Mouse (Mus musculus): ENCODE data around the gene Ttll5. TPM values are rescaled to one million over a fixed set of nuclear protein-coding genes. Genes with fewer than 3 reads are reported as not detected.

The Ttll5 gene
- polyA plus RNA-seq, 1 experiment from 2014 or later, result 15.9 TPM

DNA sequence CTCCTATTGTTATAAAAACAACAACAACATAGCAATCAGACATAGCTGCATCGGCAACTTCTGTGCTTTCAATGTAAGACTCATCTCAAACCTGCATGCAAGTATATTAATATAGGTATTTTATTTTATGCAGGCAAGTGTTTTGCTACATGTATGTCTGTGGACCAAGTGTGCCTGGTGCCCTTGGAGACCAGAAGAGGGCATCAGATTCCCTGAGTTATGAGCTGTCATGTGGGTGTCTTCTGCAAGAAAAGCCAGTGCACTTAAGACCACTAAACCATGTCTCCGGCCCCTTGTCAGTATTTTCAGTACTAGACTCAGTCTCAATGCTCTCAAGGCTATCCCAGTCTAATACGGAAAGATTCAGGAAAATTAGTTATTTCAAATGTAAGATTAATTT, 106.3 kb downstream of the Ttll5 start:
- WGBS, result 90% methylated on average over 3 of the region's 3 CpGs
- H3K4me1 ChIP-seq (replicated peaks; ENCODE audit: control insufficient read depth, insufficient read depth, low read length), result peaks cover 3% of the 10 kb centered on the region; the same call in 1 of the 2 replicates
- H3K9ac ChIP-seq (replicated peaks; ENCODE audit: low read depth, low read length), result no peak overlapping the region
- peaks cover 4% of the 10 kb centered on the region; the same call in 1 of the 2 replicates for H3K36me3 ChIP-seq (ENCODE audit: control insufficient read depth, insufficient read depth)
- H3K4me3 ChIP-seq (replicated peaks; ENCODE audit: low read length), result no peak overlapping the region
- no peak for ATAC-seq
- no peak overlapping the region for H3K27ac ChIP-seq (ENCODE audit: low read length)
- no peak overlapping the region for H3K4me2 ChIP-seq (ENCODE audit: low read length)
- no peaks in the 10 kb centered on the region for H3K9me3 ChIP-seq (ENCODE audit: control insufficient read depth, low read length)
- no peaks in the 10 kb centered on the region for H3K27me3 ChIP-seq (replicated peaks; ENCODE audit: control insufficient read depth, insufficient read depth, low read length)

DNA sequence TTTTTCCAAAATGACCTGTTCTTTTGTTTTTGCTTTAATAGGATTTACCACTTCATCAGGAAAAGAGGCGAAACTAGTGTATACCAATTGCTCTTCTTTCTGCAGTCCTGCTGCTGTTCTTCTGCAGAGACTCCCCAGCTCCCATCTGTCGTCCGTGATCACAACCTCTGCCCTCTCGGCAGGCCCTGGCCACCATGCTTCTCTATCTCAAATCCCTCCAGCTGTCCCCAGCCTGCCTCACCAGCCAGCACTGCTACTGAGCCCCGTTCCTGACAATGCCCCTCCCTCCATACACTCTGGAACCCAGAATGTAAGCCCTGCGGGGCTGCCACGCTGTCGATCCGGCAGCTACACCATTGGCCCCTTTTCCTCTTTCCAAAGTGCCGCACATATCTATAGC, 108.8 kb downstream of the Ttll5 start:
- Histone ChIP-seq H3K36me3 (ENCODE audit: control insufficient read depth, insufficient read depth) (peaks cover 4% of the 10 kb centered on the region; the same call in 1 of the 2 replicates), H3K9ac (replicated peaks; ENCODE audit: low read depth, low read length) (no peak overlapping the region), H3K4me1 (replicated peaks; ENCODE audit: control insufficient read depth, insufficient read depth, low read length) (peaks cover 3% of the 10 kb centered on the region; the same call in 1 of the 2 replicates), H3K9me3 (ENCODE audit: control insufficient read depth, low read length) (no peaks in the 10 kb centered on the region), H3K4me2 (ENCODE audit: low read length) (no peak overlapping the region), H3K27me3 (replicated peaks; ENCODE audit: control insufficient read depth, insufficient read depth, low read length) (no peaks in the 10 kb centered on the region), H3K4me3 (replicated peaks; ENCODE audit: low read length) (no peak overlapping the region), H3K27ac (ENCODE audit: low read length) (no peak overlapping the region)
- no peak for ATAC-seq
- WGBS, result 80% methylated on average over 10 of the region's 10 CpGs

DNA sequence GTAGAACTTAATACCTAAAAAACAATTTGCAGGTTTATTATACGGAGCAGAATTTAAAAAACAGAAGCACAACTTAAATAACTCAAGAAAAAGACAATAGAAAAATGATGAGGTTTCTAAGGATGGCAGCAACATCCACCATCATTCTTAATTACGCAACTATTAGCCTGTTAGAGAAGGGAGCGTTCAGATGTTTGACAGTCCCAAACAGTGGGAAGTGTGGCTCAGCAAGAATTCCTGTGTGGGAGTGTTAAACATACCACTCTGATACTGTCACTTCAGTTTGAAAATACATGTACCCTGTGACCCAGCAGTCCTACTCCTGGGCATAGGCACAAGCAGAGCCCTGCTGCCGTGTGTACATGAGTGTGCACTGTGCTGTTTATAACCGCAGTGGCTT, 112.9 kb downstream of the Ttll5 start:
- Histone ChIP-seq H3K9me3 (ENCODE audit: control insufficient read depth, low read length) (no peaks in the 10 kb centered on the region), H3K27ac (ENCODE audit: low read length) (no peak overlapping the region), H3K9ac (replicated peaks; ENCODE audit: low read depth, low read length) (no peak overlapping the region), H3K4me1 (replicated peaks; ENCODE audit: control insufficient read depth, insufficient read depth, low read length) (no peaks in the 10 kb centered on the region), H3K4me2 (ENCODE audit: low read length) (no peak overlapping the region), H3K4me3 (replicated peaks; ENCODE audit: low read length) (no peak overlapping the region), H3K27me3 (replicated peaks; ENCODE audit: control insufficient read depth, insufficient read depth, low read length) (no peaks in the 10 kb centered on the region), H3K36me3 (ENCODE audit: control insufficient read depth, insufficient read depth) (peaks cover 4% of the 10 kb centered on the region; the same call in 1 of the 2 replicates)
- ATAC-seq, result no peak
- 89% methylated on average over 5 of the region's 5 CpGs for WGBS

DNA sequence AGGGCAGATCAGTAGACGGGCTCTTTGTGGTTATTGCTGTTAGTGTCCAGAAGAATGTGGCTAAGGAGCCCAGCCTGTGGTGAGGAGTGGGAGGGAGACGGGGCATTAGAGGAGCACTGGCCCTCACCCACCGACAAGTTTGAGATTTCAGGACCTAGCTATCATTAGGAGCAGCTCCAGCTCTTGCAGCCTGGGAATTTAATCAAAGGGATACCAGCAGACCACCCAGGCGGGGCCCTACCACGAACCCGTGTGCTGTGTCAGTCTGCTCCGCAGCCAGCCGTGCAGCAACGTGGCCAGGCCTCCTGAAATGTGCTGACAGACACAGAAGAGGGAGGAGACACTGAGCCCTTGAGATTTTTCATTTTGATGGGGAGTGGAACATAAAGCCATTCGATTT, 119.0 kb downstream of the Ttll5 start:
- H3K27ac ChIP-seq (ENCODE audit: low read length), result no peak overlapping the region
- H3K9ac ChIP-seq (replicated peaks; ENCODE audit: low read depth, low read length), result no peak overlapping the region
- WGBS, result 49% methylated on average over 10 of the region's 10 CpGs
- no peaks in the 10 kb centered on the region for H3K27me3 ChIP-seq (replicated peaks; ENCODE audit: control insufficient read depth, insufficient read depth, low read length)
- H3K4me2 ChIP-seq (ENCODE audit: low read length), result no peak overlapping the region
- H3K36me3 ChIP-seq (ENCODE audit: control insufficient read depth, insufficient read depth), result no peaks in the 10 kb centered on the region
- H3K4me3 ChIP-seq (replicated peaks; ENCODE audit: low read length), result no peak overlapping the region
- no peaks in the 10 kb centered on the region for H3K9me3 ChIP-seq (ENCODE audit: control insufficient read depth, low read length)
- H3K4me1 ChIP-seq (replicated peaks; ENCODE audit: control insufficient read depth, insufficient read depth, low read length), result no peaks in the 10 kb centered on the region
- no peak for ATAC-seq

DNA sequence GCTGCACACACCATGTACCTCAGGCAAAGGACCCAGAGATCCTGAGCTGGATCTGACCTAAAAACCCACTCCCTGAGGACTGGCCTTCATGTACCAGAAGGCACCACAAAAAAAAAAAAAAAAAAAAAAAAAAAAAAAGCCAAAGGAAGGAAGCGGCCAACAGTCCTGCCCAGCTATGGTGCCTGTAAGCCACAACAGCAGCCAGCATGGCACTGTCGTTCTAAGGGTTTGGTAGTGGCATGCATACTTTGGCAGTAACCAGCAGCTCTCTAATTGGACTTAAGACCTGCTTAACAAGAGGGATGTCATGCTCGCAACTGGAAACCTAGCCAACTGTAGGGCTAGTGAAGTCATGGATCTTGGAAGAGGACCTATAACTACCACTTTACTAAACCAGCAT, 120.0 kb downstream of the Ttll5 start:
- no peaks in the 10 kb centered on the region for H3K36me3 ChIP-seq (ENCODE audit: control insufficient read depth, insufficient read depth)
- H3K9me3 ChIP-seq (ENCODE audit: control insufficient read depth, low read length), result no peaks in the 10 kb centered on the region
- no peak for ATAC-seq
- H3K4me2 ChIP-seq (ENCODE audit: low read length), result no peak overlapping the region
- H3K4me3 ChIP-seq (replicated peaks; ENCODE audit: low read length), result no peak overlapping the region
- 86% methylated on average over 3 of the region's 3 CpGs for WGBS
- no peak overlapping the region for H3K9ac ChIP-seq (replicated peaks; ENCODE audit: low read depth, low read length)
- H3K4me1 ChIP-seq (replicated peaks; ENCODE audit: control insufficient read depth, insufficient read depth, low read length), result no peaks in the 10 kb centered on the region
- H3K27me3 ChIP-seq (replicated peaks; ENCODE audit: control insufficient read depth, insufficient read depth, low read length), result no peaks in the 10 kb centered on the region
- no peak overlapping the region for H3K27ac ChIP-seq (ENCODE audit: low read length)

DNA sequence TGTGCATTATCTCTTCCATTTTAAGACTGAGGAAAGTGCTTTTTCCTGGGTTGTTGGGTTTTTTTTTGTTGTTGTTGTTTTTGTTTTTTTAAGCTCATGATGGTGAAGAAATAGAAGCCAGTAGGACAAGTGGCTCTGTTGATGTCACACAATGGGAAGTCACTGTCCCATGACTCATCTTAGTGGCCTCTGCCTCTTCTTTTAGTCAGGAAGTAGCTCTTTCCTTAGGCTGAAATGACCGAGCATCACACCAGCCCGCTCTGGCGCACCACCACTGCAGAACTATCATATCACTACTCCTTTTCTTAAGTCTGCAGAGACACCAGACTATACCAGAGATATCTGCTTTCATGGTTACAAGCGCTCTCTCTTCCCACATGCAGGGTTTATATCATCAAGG, 122.7 kb downstream of the Ttll5 start:
- no peak for ATAC-seq
- Histone ChIP-seq H3K4me2 (ENCODE audit: low read length) (no peak overlapping the region), H3K9ac (replicated peaks; ENCODE audit: low read depth, low read length) (no peak overlapping the region), H3K27ac (ENCODE audit: low read length) (no peak overlapping the region), H3K36me3 (ENCODE audit: control insufficient read depth, insufficient read depth) (no peaks in the 10 kb centered on the region), H3K4me1 (replicated peaks; ENCODE audit: control insufficient read depth, insufficient read depth, low read length) (no peaks in the 10 kb centered on the region), H3K4me3 (replicated peaks; ENCODE audit: low read length) (no peak overlapping the region), H3K27me3 (replicated peaks; ENCODE audit: control insufficient read depth, insufficient read depth, low read length) (no peaks in the 10 kb centered on the region), H3K9me3 (ENCODE audit: control insufficient read depth, low read length) (no peaks in the 10 kb centered on the region)
- WGBS, result 90% methylated on average over 4 of the region's 4 CpGs

DNA sequence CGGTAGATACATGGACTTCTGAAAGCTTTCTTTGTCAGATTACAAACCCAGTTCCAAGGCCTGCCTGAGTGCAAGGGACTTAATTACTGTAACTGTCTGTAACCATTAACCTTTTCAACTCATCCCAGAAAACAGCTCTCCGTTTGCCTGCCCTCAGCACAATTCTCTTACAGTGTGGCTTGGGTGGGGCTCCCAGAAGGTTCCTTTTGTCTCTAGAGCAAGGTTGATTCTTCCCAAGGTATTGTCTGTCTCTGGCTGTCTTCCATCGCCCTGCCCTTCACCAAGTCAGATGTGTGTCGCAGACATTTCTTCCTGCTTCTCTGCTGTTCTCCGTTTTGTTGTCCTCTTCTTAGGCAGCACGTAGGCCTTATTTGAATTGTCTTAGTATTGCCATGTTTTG, 125.2 kb downstream of the Ttll5 start:
- ATAC-seq, result no peak
- no peaks in the 10 kb centered on the region for H3K27me3 ChIP-seq (replicated peaks; ENCODE audit: control insufficient read depth, insufficient read depth, low read length)
- no peak overlapping the region for H3K9ac ChIP-seq (replicated peaks; ENCODE audit: low read depth, low read length)
- H3K9me3 ChIP-seq (ENCODE audit: control insufficient read depth, low read length), result no peaks in the 10 kb centered on the region
- no peak overlapping the region for H3K4me2 ChIP-seq (ENCODE audit: low read length)
- no peaks in the 10 kb centered on the region for H3K36me3 ChIP-seq (ENCODE audit: control insufficient read depth, insufficient read depth)
- no peak overlapping the region for H3K4me3 ChIP-seq (replicated peaks; ENCODE audit: low read length)
- no peaks in the 10 kb centered on the region for H3K4me1 ChIP-seq (replicated peaks; ENCODE audit: control insufficient read depth, insufficient read depth, low read length)
- 85% methylated on average over 6 of the region's 6 CpGs for WGBS
- H3K27ac ChIP-seq (ENCODE audit: low read length), result no peak overlapping the region

DNA sequence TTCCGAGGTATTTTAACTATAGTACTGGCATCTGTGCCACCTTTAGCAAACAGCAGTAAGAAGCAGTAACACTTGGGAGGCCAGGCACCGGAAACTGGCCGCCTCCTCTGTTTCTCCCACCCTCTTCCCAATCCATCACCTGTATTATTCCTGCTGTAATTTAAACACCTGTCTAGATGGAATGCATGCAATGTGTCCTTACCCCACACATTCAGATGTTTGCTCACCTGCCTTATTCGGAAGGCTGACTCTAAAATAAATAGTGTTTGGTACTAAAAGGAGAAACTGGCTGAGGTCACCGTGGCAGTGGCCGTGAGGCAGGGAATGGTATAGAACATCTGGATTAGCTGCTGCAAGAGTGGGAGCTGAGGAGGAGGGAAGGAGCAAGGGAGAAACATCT, 125.9 kb downstream of the Ttll5 start:
- WGBS, result 95% methylated on average over 6 of the region's 6 CpGs
- no peak for ATAC-seq

DNA sequence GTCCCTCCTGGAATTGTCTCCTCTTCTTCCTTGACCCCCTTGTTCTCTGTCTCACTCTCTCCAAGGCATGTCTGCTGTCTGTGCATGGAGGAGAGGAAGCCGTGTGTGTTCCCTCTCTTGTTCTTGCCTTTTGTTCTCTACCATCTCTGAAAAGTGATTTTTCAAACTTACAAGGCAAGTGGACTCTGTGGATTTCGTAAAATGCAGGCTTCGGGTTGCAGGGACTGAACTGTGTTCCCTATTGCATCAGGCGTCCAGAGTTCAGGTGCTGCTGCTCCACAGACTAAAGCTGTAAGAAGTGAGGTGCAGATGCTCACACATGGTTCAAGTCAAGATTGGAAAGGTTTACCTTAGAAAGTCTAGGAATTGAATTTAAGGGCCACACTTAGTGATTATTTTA, 126.6 kb downstream of the Ttll5 start:
- H3K4me1 ChIP-seq (replicated peaks; ENCODE audit: control insufficient read depth, insufficient read depth, low read length), result no peaks in the 10 kb centered on the region
- H3K27me3 ChIP-seq (replicated peaks; ENCODE audit: control insufficient read depth, insufficient read depth, low read length), result no peaks in the 10 kb centered on the region
- no peak for ATAC-seq
- no peak overlapping the region for H3K27ac ChIP-seq (ENCODE audit: low read length)
- H3K4me2 ChIP-seq (ENCODE audit: low read length), result no peak overlapping the region
- no peaks in the 10 kb centered on the region for H3K9me3 ChIP-seq (ENCODE audit: control insufficient read depth, low read length)
- H3K36me3 ChIP-seq (ENCODE audit: control insufficient read depth, insufficient read depth), result no peaks in the 10 kb centered on the region
- WGBS, result 87% methylated on average over 4 of the region's 4 CpGs
- H3K4me3 ChIP-seq (replicated peaks; ENCODE audit: low read length), result no peak overlapping the region
- H3K9ac ChIP-seq (replicated peaks; ENCODE audit: low read depth, low read length), result no peak overlapping the region

More for the DNA sequence above, 125.9 kb downstream of the Ttll5 start:
- Histone ChIP-seq H3K9ac (replicated peaks; ENCODE audit: low read depth, low read length) (no peak overlapping the region), H3K4me1 (replicated peaks; ENCODE audit: control insufficient read depth, insufficient read depth, low read length) (no peaks in the 10 kb centered on the region), H3K9me3 (ENCODE audit: control insufficient read depth, low read length) (no peaks in the 10 kb centered on the region), H3K4me2 (ENCODE audit: low read length) (no peak overlapping the region), H3K4me3 (replicated peaks; ENCODE audit: low read length) (no peak overlapping the region), H3K27me3 (replicated peaks; ENCODE audit: control insufficient read depth, insufficient read depth, low read length) (no peaks in the 10 kb centered on the region), H3K27ac (ENCODE audit: low read length) (no peak overlapping the region), H3K36me3 (ENCODE audit: control insufficient read depth, insufficient read depth) (no peaks in the 10 kb centered on the region)

DNA sequence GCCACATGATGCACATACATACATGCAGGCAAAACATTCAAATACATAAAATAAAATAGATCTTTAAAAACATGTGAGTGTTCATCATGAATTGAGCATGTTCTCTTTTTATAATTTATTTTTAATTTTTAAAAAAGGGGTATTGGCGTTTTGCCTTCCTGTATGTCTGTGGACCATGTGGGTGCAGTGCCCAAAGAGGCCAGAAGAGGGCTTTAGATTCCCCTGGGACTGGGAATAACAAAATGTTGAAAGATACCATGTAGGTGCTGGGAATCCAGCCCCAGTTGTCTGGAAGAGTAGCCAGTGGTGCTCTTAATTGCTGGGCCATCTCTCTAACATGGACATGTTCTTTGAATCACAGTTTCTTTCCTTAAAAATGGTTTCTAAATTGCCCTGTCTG, 127.4 kb downstream of the Ttll5 start:
- ATAC-seq, result no peak
- Histone ChIP-seq H3K27me3 (replicated peaks; ENCODE audit: control insufficient read depth, insufficient read depth, low read length) (no peaks in the 10 kb centered on the region), H3K4me1 (replicated peaks; ENCODE audit: control insufficient read depth, insufficient read depth, low read length) (no peaks in the 10 kb centered on the region), H3K9ac (replicated peaks; ENCODE audit: low read depth, low read length) (no peak overlapping the region), H3K4me3 (replicated peaks; ENCODE audit: low read length) (no peak overlapping the region), H3K36me3 (ENCODE audit: control insufficient read depth, insufficient read depth) (no peaks in the 10 kb centered on the region), H3K4me2 (ENCODE audit: low read length) (no peak overlapping the region), H3K27ac (ENCODE audit: low read length) (no peak overlapping the region), H3K9me3 (ENCODE audit: control insufficient read depth, low read length) (no peaks in the 10 kb centered on the region)
- 98% methylated on average over 1 of the region's 1 CpGs for WGBS

Measured in forebrain, embryonic 16.5 days (tissue).